Mouse (Mus musculus): ENCODE measurements around the gene Igfbp7. TPM values are rescaled to one million over a fixed set of nuclear protein-coding genes. Genes with fewer than 3 reads are reported as not detected.
A peak's percentile ranks its signal among the peaks of the same experiment; 100 is the strongest.

The Igfbp7 gene
- polyA plus RNA-seq, 1 experiment from 2014 or later: 49.8 TPM

DNA sequence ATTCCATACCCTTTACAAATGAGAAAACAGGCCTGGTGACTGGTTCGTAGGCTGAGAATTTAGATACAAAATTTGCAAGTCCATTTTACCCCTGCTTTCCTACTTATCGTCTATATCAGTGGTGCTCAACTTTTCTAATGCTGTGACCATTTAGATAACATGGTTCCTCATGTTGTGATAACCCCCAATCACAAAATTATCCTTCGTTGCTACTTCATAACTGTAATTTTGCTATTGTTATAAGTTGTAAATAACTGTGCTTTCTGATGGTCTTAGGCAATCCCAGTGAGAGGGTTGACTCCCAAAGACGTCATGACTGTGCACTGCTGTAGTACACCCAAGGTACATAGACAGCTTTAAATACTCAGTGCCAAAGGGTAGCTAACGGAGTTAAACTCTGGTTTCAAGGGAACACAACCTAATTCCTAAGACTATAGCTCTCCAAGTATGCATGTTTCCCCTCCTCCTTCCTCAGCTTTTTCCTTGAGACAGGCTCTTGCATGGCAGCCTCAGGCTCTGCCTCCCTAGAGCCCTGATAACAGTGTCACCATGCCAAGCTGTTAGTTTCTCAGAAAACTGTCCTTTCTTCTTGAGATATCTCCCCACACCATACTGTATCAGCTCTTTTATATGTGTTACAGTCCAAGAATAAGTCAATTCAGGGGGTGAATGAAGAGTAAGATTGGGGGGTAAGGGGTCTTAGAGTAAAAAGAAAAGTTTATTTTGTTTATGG, 99.9 kb downstream of the Igfbp7 start:
- ATAC-seq (ENCODE audit: insufficient number of reproducible peaks, insufficient read depth, low FRiP score, low read depth): no peak
- Histone ChIP-seq H3K4me3 (ENCODE audit: control insufficient read depth in 1 of 2, insufficient read depth in 1 of 2, low read depth in 1 of 2, low read length in 2 of 2) (peak overlapping the region; percentile 4 to 92; a peak in 2 of 4 replicates), H3K27me3 (ENCODE audit: control insufficient read depth, insufficient read depth, low read length) (no peaks in the 10 kb centered on the region), H3K4me1 (ENCODE audit: control insufficient read depth in 2 of 2, insufficient read depth in 2 of 2, low read length in 2 of 2) (peaks cover 6 to 22% of the 10 kb centered on the region in 2 experiments), H3K9ac (ENCODE audit: low read length) (peak overlapping the region; percentile 81), H3K4me2 (ENCODE audit: low read length) (peak overlapping the region; percentile 100), H3K27ac (replicated peaks in 1 of 2; ENCODE audit: control insufficient read depth in 1 of 2, insufficient read depth in 1 of 2, low read depth in 2 of 2, low read length in 2 of 2) (no peak overlapping the region), H3K36me3 (ENCODE audit: control insufficient read depth, insufficient read depth, low read length) (peaks cover 36% of the 10 kb centered on the region), H3K9me3 (ENCODE audit: control insufficient read depth, low read length) (no peaks in the 10 kb centered on the region)
- WGBS: 84% methylated on average over 5 of the region's 5 CpGs

DNA sequence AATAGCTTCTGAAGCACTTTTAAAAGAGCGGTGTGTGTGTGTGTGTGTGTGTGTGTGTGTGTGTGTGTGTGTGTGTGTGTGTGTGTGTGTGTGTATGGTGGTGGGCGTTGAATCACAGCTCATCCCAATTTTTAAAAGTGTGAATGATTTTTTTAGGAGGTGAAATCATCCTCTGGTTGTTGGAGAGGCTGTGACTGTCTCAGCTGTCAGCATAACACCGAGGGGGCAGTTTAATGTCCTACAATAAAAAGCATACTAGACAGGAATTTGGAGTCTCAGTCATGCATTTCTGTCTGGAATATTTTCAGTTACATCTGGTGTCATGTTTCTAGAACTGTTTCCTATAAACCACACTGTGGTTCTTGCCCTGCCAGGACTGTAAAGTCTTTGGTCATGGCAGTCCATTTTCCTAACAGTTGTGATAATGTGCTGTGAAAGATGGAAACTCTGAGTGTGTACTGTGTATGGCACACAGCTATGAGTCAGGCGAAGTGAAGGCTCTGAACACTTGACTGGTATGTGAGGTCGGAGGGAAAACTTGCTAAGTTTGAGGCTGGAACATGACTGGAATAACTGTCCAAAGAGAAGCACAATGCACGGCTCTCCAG, 106.4 kb downstream of the Igfbp7 start:
- no peak for ATAC-seq (ENCODE audit: insufficient number of reproducible peaks, insufficient read depth, low FRiP score, low read depth)
- no peak overlapping the region for H3K4me2 ChIP-seq (ENCODE audit: low read length)
- no peaks in the 10 kb centered on the region for H3K9me3 ChIP-seq (ENCODE audit: control insufficient read depth, low read length)
- H3K4me3 ChIP-seq (ENCODE audit: control insufficient read depth in 1 of 2, insufficient read depth in 1 of 2, low read depth in 1 of 2, low read length in 2 of 2): no peak overlapping the region
- peaks cover 60% of the 10 kb centered on the region for H3K36me3 ChIP-seq (ENCODE audit: control insufficient read depth, insufficient read depth, low read length)
- H3K27ac ChIP-seq (replicated peaks in 1 of 2; ENCODE audit: control insufficient read depth in 1 of 2, insufficient read depth in 1 of 2, low read depth in 2 of 2, low read length in 2 of 2): no peak overlapping the region
- WGBS: 74% methylated on average over 6 of the region's 6 CpGs
- H3K27me3 ChIP-seq (ENCODE audit: control insufficient read depth, insufficient read depth, low read length): no peaks in the 10 kb centered on the region
- no peaks in the 10 kb centered on the region for H3K4me1 ChIP-seq (ENCODE audit: control insufficient read depth in 2 of 2, insufficient read depth in 2 of 2, low read length in 2 of 2)
- H3K9ac ChIP-seq (ENCODE audit: low read length): no peak overlapping the region

DNA sequence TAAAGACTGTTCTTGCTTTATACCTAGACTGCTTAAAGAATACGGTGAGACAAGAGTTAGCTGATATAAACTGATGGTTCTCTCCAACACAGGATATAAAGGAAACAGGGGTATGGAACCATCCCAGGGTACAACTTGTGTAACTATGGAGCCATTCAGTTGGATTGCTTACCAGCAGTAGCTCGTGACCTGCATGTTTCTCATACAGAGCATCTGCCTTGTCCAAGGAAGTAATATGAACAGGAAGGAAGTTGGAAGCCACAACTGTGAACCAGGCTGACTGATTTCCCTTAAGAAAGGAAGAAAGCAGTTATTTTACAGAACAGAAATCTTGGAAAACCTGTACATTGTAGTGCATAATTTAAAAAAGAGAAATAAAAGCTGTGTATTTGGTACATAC, 108.4 kb downstream of the Igfbp7 start:
- Histone ChIP-seq H3K27ac (replicated peaks in 1 of 2; ENCODE audit: control insufficient read depth in 1 of 2, insufficient read depth in 1 of 2, low read depth in 2 of 2, low read length in 2 of 2) (no peak overlapping the region), H3K36me3 (ENCODE audit: control insufficient read depth, insufficient read depth, low read length) (peaks cover 55% of the 10 kb centered on the region)
- ATAC-seq (ENCODE audit: insufficient number of reproducible peaks, insufficient read depth, low FRiP score, low read depth): no peak

More for the DNA sequence above, 108.4 kb downstream of the Igfbp7 start:
- Histone ChIP-seq H3K27me3 (ENCODE audit: control insufficient read depth, insufficient read depth, low read length) (no peaks in the 10 kb centered on the region), H3K4me3 (ENCODE audit: control insufficient read depth in 1 of 2, insufficient read depth in 1 of 2, low read depth in 1 of 2, low read length in 2 of 2) (no peak overlapping the region), H3K4me2 (ENCODE audit: low read length) (no peak overlapping the region), H3K9me3 (ENCODE audit: control insufficient read depth, low read length) (no peaks in the 10 kb centered on the region), H3K4me1 (ENCODE audit: control insufficient read depth in 2 of 2, insufficient read depth in 2 of 2, low read length in 2 of 2) (no peaks in the 10 kb centered on the region), H3K9ac (ENCODE audit: low read length) (no peak overlapping the region)
- 90% methylated on average over 2 of the region's 2 CpGs for WGBS

Other genes with a start within 250 kb of the Igfbp7 start
- 4.7 and 5.3 TPM in 2 replicates for gene Spink2, start 196.6 kb downstream of the Igfbp7 start, polyA plus RNA-seq (2014; fragmentation: Nextera tagmentation; extraction: Ambion mirVana)
- gene Rest, start 142.6 kb downstream of the Igfbp7 start, polyA plus RNA-seq (2014; fragmentation: Nextera tagmentation; extraction: Ambion mirVana): 26.1 and 26.7 TPM in 2 replicates
- gene Noa1, start 98.0 kb downstream of the Igfbp7 start, polyA plus RNA-seq (2014; fragmentation: Nextera tagmentation; extraction: Ambion mirVana): 17.0 and 17.3 TPM in 2 replicates
- 40.0 and 40.3 TPM in 2 replicates for gene Polr2b, start 97.9 kb downstream of the Igfbp7 start, polyA plus RNA-seq (2014; fragmentation: Nextera tagmentation; extraction: Ambion mirVana)